Mouse (Mus musculus) E14TG2a.4 (cell line): ENCODE measurements around the gene Becn1.

ENCODE experiments used
- CTCF ChIP-seq: conservative IDR thresholded peaks from 2 replicates; pipeline ENCODE4 v1.5.1; 2014; ENCODE audit warnings: low read length
- POU5F1 ChIP-seq: IDR thresholded peaks from 2 replicates; pipeline ENCODE4 v1.6.1; 2014; ENCODE audit warnings: low read length, borderline replicate concordance

GRCm38 (mm10) chr11:101330371-101330924 is 28.4 kb upstream of the Becn1 start, which contains the start of gene Aoc3:
- TF ChIP-seq CTCF (no peak), POU5F1 (no peak)
